Mouse (Mus musculus): ENCODE measurements around the gene Tiparp. TPM values are rescaled to one million over a fixed set of nuclear protein-coding genes. Genes with fewer than 3 reads are reported as not detected.

The Tiparp gene
- total RNA-seq, 2 experiments from 2014 or later: 12.2 to 16.6 TPM

Other genes with a start within 250 kb of the Tiparp start
- 10 to 100 TPM; 86.2 to 92.5 TPM for gene Ssr3, start 135.8 kb upstream of the Tiparp start, total RNA-seq (2021)
- gene Lekr1, start 137.8 kb downstream of the Tiparp start, total RNA-seq (2021): 1 to 10 TPM; 6.4 to 6.7 TPM

Measured in left cerebral cortex, postnatal 25 days (tissue).